Mouse (Mus musculus): ENCODE measurements around the gene Dag1.

The Dag1 gene

GRCm38 (mm10) chr9:108221566-108221965, 42.2 kb downstream of the Dag1 start:
- DNase-seq = no peak

DNA sequence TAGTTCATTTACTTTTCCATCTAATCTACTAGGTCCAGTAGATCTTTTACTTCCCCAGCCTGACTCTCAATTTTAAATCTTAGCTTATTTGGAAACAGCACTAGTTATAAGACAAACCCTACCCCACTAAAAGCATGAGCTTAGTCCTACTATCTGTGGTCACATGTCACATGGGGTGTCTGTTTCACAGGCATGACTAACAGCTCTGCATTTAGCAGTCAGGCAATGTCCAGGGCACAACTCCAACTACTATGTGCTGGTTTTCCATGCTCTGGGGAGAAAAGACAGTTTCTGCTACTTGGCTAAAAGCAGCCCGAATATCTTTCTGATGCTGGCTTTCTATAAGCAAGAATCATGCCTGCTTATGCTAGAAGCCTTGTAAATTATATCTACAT, 43.4 kb downstream of the Dag1 start:
- no peak for DNase-seq

- no peak for DNase-seq
Measured at GRCm38 (mm10) chr9:108219766-108220379, 43.9 kb downstream of the Dag1 start.

GRCm38 (mm10) chr9:108217936-108218543, 45.7 kb downstream of the Dag1 start:
- no peak for DNase-seq

GRCm38 (mm10) chr9:108217406-108217805, 46.4 kb downstream of the Dag1 start:
- DNase-seq = peak; percentile 37 to 42

DNA sequence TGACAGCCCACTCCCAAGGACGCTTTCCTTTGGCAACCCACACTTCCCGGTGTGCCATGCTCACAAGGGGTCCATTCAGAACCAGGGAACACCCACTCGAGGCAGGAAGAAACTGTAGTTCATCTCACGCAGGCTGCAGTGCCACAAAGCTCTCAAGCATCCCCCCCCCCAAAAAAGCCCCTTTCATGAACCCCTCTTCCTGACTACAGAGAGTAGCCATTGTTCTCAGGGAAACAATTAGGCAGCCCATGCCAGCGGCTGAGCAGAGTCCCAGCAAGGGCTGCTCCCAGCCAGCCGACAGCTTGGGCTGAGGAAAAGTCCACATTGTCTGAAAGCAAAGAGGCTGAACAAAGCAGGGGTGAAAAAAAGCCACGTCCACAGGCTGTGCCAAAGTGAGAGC, 50.7 kb downstream of the Dag1 start:
- DNase-seq = no peak

- no peak for DNase-seq
Measured at GRCm38 (mm10) chr9:108212426-108212825, 51.3 kb downstream of the Dag1 start.

GRCm38 (mm10) chr9:108205571-108205901, 58.2 kb downstream of the Dag1 start:
- DNase-seq = no peak

DNA sequence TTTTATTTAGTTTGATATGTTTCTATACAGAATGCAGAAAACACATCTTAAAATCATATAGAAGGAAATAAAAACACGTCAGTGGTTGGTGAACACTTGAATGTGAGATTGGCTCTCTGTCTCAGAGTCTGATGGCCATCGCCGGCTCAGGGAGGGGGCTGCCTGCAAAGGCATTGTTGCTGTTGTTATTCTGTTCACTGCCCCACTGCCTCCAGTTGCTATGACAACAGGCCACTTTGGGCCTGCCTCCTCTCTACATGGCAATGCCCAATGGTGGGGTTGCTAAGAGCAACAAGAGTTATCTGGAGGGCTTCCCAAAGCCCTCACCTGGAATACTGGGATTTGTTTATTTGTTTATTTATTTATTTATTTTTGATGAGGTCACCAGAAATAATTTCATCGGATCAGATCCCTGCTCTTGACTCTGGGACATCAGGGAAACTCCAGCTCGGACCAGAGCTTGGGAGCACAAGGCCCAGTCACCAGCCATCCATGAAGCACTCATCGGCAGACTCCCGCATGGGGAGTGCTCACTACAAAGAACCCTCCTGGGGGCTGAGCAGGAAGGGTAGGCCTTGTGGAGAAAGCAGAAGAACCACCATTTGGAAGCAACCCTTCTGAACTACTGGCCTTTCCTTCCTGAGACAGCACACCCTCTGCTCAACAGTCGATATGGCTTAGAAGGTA, 58.7 kb downstream of the Dag1 start:
- no peak for DNase-seq

- DNase-seq = peak; percentile 83 to 84
Measured at GRCm38 (mm10) chr9:108203015-108203414, 60.7 kb downstream of the Dag1 start.

GRCm38 (mm10) chr9:108202169-108202568, 61.6 kb downstream of the Dag1 start:
- DNase-seq = peak; percentile 35 to 50

GRCm38 (mm10) chr9:108201160-108201559, 62.6 kb downstream of the Dag1 start:
- DNase-seq = peak; percentile 91 to 94

DNA sequence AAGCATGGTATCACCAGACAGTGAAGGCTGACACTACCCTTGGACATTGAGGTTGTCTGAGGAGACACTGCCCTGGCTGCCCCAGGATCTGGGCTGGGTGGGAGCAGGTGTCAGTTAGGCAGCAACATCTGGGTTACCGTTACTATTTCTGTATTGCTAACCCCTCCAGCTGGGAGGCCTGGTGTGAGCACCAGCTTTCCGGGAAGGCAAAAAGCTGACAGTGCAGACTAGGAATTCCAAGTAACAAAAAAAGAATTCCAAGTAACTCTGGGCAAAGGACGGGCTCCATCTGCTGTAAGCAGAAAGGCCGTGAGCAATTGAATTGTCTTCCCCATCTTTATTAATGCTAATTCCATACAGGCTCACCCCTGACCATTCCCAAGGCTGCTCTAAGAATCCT, 65.1 kb downstream of the Dag1 start:
- no peak for DNase-seq

DNA sequence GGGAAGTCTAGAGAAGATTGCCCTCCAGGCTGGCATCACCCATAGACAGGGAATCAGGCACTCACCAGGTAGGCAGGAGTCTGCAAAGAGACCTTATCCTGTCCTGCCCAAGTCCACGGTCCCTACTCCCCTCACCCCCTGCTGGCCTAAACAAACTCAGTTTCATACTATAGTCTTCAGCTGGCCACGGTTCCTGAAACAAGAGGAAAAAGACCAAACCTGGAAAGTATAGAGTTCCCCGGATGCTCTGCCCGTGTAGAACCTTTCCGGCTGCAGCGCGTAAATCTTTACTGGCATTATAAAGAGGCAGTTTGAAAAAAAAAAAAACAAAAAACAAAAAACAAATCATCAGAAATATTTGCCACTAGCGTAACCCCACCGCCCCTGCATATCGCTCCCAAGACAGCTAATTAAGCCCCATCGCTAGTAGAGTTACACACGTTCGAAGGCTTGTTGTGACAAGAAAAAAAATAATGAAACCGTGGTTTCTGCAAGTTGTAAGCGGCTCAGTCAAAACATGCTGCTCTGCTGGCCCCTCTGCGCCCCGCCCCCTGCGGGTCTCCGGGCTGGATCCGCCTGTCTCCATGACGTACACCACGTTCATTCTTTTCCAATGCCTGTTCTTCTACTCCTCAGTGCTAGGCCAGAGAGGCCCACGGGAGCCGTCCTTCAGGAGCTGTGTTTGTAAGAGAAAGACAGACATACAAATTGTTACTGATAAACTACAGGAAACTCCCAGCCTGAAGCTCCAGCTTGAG, 66.7 kb downstream of the Dag1 start:
- no peak for DNase-seq

GRCm38 (mm10) chr9:108196222-108196621, 67.5 kb downstream of the Dag1 start:
- peak; percentile 58 to 61 for DNase-seq

DNA sequence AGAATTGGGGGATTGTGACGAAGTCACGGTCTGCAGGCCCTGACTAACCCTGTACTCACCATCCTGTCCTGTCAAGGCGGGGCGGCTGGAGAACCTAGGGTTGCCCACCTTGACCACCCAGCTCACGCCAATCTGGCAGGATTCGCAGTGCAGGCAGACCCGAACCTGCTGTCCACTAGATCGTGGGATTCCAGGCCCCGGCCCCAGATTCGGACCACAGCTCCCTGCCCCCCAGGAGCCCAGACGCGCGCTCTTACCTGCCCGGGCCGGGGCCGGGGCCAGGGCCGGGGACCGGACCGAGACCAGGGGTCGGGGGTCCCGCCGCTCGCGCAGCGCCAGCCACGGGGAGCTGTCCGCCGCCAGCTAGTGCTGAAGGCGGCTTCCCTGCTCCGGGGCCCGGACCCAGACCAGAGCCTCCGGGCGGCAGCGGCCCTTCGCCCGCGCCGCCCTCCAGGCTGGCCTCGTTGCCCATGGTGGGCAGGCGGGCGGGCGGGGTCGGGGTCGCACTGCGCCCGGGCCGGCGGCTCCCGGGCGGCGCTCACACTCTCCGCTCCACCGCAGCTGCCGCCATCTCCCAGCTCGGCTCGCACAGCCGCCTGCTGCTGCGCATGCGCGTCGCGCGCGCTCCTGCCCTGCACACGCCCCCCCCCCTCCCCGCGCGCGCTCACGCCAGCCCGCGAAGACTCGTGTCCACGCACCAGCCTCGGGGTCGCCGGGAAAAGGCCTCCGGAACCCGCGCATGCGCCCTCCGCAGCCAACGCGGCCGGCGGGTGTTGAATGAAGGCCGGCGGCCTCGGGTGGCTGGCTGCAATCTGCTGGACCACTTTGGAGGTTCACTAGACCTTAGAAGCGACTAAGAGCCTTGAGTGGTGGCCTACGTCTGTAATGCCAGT, 73.7 kb downstream of the Dag1 start, which contains the start of gene Bsn:
Gene Bsn (minus strand): TSS at position 598 of the 893 bp plus-strand sequence.
- DNase-seq = peak; percentile 57 to 65

DNA sequence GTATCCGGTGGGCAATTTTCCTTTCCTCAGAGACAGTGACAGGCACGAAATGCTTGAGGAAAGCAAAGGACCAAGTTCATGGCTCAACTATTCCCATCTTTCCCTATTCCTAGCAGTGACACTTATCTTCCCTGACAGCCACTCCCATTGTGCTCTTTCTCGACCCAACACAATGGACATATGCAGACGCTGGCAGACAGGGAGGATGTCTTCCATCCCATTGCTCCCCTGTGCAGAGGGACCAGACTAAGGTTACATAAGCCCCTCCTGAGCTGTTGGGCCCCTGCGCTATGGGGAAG, 74.3 kb downstream of the Dag1 start:
- DNase-seq = no peak

- DNase-seq = no peak
Measured at GRCm38 (mm10) chr9:108189023-108189422, 74.7 kb downstream of the Dag1 start.

GRCm38 (mm10) chr9:108188511-108188910, 75.2 kb downstream of the Dag1 start:
- DNase-seq = no peak

- DNase-seq = no peak
Measured at GRCm38 (mm10) chr9:108187616-108188015, 76.1 kb downstream of the Dag1 start.

- DNase-seq = no peak
Measured at GRCm38 (mm10) chr9:108185786-108186185, 78.0 kb downstream of the Dag1 start.

GRCm38 (mm10) chr9:108183531-108183994, 80.2 kb downstream of the Dag1 start:
- DNase-seq = no peak
